Mouse (Mus musculus) liver, embryonic 15.5 days (tissue): ENCODE data around the gene Mis12. TPM values are rescaled to one million over a fixed set of nuclear protein-coding genes. Genes with fewer than 3 reads are reported as not detected.

Source experiments
- polyA plus RNA-seq: library from polyadenylated mRNA; unstranded; fragments of >200 nt; fragmentation: Nextera tagmentation; extraction: Ambion mirVana; gene quantifications from 2 replicates; pipeline ENCODE4 v1.2.1, GENCODE M21; 2015

Mis12 gene
- polyA plus RNA-seq, 1 experiment from 2014 or later, result 22.2 TPM

Other genes starting within 250 kb of the Mis12 start
- 0.47 and 0.77 TPM in 2 replicates for gene Scimp, start 207.0 kb upstream of the Mis12 start, polyA plus RNA-seq
- gene Rabep1, start 174.8 kb upstream of the Mis12 start, polyA plus RNA-seq, result 13.0 and 13.1 TPM in 2 replicates
- gene Nup88, start 49.6 kb upstream of the Mis12 start, polyA plus RNA-seq, result 57.2 and 58.9 TPM in 2 replicates
- 89.1 and 98.7 TPM in 2 replicates for gene Rpain, start 49.4 kb upstream of the Mis12 start, polyA plus RNA-seq
- 159 and 170 TPM in 2 replicates for gene C1qbp, start 36.6 kb upstream of the Mis12 start, polyA plus RNA-seq
- gene Dhx33, start 15.2 kb upstream of the Mis12 start, polyA plus RNA-seq, result 5.8 and 6.6 TPM in 2 replicates
- gene Derl2, start 230 bp downstream of the Mis12 start, polyA plus RNA-seq, result 35.7 and 37.9 TPM in 2 replicates
- 2.1 and 2.5 TPM in 2 replicates for gene 6330403K07Rik, start 13.9 kb downstream of the Mis12 start, polyA plus RNA-seq
- gene Nlrp1a, start 125.1 kb downstream of the Mis12 start, polyA plus RNA-seq, result 0.21 and 0.28 TPM in 2 replicates
- gene Nlrp1b, start 211.1 kb downstream of the Mis12 start, polyA plus RNA-seq, result 0.06 TPM in 2 replicates